Mouse (Mus musculus): Measurements from ENCODE around the gene Atrip. TPM values are rescaled to one million over a fixed set of nuclear protein-coding genes. Genes with fewer than 3 reads are reported as not detected.
A peak's percentile ranks its signal among the peaks of the same experiment; 100 is the strongest.

The Atrip gene
- total RNA-seq, 2 experiments from 2014 or later: 8.0 to 8.5 TPM

DNA sequence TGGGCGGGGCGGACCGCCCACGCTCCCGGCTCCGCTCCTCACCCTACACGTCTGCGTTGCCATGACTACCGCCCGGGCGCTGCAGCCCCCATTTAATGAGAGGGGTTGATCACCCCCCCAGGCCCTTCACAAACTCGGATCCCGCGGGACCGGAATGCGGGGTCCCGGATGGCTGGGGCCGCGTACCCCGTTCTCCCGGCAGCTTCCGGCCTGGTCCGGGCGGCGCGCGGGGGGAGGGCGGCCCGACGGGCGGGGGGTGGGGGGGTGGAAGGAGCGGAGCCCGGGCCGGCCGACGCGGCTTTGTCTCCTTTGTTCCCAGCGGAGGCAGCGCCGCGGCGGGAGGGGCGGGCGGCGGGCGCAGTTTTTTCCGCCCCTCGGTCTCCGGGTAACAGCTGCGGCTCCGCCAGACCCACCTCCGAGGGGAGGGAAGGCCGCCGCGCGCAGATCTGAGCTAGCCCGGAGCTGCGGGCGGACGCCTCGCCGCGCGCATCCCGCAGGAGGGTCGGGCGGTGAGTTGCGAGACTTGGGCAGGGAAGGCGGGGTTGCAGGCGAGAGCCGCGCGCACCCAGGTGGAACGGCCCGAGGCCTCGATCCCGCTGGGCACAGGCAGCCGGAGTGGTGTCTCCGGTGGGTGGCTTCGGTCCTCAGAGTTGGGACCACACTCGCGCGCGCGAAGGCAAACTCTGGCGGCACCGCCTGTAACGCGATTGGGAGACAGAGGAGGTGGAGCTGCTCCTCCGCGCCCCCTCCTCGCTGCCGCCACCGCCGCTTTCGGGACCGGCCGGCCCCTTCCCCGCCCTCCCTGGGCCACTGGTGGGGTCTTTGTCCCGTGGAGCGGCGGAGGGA is 21.4 kb upstream of the Atrip start, which contains the start of gene Plxnb1:
Gene Plxnb1, plus strand, starts transcription at position 253 of the 846 bp plus-strand sequence.
- intact Hi-C loops (cut with DNase I): no loop called here
- H3K4me3 ChIP-seq: peak within 1 kb of the TSS; percentile 87
- peak within 1 kb of the TSS; percentile 80 for H3K27ac ChIP-seq
- DNase-seq: peak; percentile 61
- TF ChIP-seq CTCF (IDR thresholded peaks at IDR 0.05): no peak

DNA sequence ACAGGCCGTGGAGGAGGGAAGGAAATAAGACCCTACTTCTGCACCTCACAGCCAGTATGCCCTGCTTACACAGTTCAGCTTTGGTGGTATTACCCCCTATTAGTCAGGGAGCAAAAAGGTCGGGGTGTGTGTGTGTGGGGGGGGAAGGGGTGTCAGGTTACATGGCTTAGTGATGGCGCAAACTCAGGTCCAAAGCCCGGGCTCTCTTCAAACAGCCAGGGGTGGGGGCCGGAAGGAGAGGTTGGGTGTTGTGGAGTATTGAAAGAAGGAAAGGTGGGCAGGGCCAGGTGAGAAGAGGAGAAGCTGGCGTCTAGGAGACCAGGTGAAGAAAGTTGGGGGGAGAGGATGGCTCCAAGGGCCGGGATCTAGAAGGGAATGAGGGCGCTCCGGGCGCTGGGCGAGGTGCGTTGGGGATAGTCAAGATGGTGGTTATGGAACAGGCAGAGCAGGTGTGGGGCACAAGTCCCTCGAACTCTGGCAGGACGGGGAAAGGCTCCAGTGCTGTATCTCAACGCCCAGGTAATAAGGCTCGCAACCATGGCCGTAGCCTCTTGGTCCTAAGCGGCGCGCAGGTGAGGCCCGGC is 20.7 kb upstream of the Atrip start:
- H3K4me3 ChIP-seq: peak overlapping the region; percentile 87
- peak; percentile 21 for DNase-seq
- H3K27ac ChIP-seq: peak overlapping the region; percentile 80
- intact Hi-C loops (cut with DNase I): no loop called here
- TF ChIP-seq CTCF (IDR thresholded peaks at IDR 0.05): no peak

DNA sequence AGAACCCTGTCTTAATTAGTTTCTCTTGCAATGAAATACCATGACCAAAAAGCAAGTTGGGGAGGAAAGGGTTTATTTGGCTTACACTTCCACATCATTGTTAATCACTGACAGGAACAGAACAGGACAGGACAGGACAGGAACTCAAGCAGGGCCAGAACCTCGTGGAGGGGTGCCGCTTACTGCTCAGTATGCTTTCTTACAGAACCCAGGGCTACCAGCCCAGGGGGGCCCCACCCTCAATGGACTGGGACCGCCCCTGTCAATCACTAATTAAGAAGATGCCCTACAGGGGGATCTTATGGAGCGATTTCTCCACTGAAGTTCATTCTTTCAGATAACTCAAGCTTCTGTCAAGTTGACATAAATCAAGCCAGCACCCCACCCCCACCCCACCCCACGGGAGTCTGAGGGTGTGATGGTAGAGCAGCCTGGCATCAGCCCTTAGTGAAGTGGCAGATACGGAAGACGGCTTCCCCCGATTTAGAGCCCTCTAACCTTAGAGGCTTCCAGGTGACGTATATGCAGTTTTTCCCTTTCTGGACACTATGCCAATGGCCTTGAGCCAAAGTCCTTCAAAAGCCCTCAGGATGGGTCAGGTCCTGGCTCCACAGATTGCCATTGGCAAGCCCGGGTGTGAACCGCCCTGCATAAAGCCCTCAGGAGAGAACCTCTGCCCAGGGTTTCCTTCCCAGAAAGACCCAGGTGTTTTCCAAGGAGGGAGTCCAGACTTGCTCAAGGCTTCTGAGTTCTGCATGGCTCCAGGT is 20.0 kb upstream of the Atrip start:
- peak; percentile 15 for DNase-seq
- no peak for TF ChIP-seq CTCF (IDR thresholded peaks at IDR 0.05)
- H3K27ac ChIP-seq: no peak overlapping the region
- intact Hi-C loops (cut with DNase I): no loop called here
- H3K4me3 ChIP-seq: no peak overlapping the region

DNA sequence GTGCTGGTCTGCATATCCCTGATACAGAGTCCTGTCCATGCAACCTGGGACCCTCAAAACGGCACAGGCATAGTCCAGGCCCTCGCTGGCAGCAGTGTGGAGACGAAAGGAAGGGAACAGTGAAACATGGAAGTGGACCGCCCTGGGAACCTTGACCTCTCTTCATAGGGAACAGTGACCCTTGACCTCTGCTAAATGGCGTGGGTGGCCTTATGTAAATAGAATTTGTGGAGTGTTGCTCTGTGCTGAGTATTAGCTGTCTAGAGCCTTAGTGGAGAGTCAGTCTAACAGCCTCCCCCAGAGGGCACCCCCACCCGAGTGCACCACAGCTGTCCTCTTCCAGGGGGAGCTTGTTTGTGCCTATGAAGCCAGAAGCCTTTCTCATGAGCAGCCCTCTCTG is 18.9 kb upstream of the Atrip start:
- Histone ChIP-seq H3K27ac (no peak overlapping the region), H3K4me3 (no peak overlapping the region)
- peak; percentile 10 for DNase-seq
- intact Hi-C loops (cut with DNase I): no loop called here
- TF ChIP-seq CTCF (IDR thresholded peaks at IDR 0.05): no peak

DNA sequence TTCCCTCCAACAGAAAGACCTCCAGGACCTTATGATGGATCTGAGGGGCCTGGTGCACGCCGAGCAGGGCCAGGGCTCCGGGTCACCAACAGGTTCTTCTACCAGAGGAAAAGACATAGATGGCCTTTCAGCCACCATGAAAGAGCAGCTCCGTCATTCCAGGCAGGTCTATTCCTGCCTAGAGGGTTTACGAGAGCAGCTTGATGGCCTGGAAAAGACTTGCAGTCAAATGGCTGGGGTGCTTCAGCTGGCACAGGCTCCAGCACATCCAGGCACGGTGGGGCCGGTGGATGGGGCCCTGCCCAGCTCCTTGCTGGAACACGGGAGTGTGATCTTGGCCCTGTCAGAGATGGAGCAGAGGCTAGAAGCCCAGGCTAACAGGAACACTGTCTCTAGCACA is 17.9 kb upstream of the Atrip start:
- H3K4me3 ChIP-seq: no peak overlapping the region
- peak; percentile 14 for DNase-seq
- no peak overlapping the region for H3K27ac ChIP-seq
- intact Hi-C loops (cut with DNase I): no loop called here
- no peak for TF ChIP-seq CTCF (IDR thresholded peaks at IDR 0.05)

DNA sequence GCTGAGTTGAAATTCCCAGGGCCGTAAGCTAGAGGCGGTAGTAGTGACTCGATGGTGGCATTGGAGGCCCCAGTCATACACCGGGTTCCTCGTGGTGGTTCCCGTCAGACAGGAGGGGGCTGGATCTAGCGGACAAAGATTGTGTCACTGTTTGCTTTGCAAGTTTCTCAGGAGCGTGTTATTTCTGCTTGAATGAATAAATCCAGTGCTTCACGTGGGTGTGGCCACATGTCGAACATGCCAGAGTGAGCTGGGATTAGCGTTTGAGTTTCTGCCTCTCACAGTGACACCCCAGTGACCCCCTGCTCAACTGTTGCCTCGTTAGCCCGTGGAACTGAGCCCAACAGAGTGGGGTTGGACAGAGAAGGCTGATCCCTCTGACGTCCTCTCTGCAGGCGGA is 16.5 kb upstream of the Atrip start:
- intact Hi-C loops (cut with DNase I): no loop called here
- Histone ChIP-seq H3K27ac (no peak overlapping the region), H3K4me3 (no peak overlapping the region)
- TF ChIP-seq CTCF (IDR thresholded peaks at IDR 0.05): no peak
- peak; percentile 12 for DNase-seq

DNA sequence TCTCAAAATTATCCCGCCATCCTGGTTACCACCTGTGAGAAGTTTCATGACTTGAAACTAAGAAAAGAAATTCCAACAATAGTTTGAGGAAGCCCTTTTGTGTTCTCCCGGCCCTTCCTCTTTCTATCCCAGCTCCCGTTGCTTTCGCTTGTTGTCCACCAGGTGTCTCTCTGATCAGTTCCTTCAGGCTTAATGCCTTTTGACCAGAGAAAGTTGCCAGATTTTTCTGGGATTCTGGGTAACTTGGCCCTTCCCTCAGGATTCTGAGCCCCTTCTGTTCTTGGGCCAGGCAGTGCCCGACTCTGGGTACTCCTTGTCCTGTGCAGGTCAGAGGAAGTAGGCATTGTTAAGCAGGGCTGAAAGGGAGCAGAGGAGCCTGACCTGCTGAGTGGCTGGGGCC is 14.1 kb upstream of the Atrip start:
- peak; percentile 70 for TF ChIP-seq CTCF (IDR thresholded peaks at IDR 0.05)
- intact Hi-C loops (cut with DNase I): loop anchor here (2.0 kb wide), 1 partner anchor 33 kb away; no protein-coding TSS in a partner anchor
- Histone ChIP-seq H3K27ac (peak overlapping the region; percentile 32), H3K4me3 (peak overlapping the region; percentile 28; the same call in 1 of the 2 replicates)
- peak; percentile 23 for DNase-seq

DNA sequence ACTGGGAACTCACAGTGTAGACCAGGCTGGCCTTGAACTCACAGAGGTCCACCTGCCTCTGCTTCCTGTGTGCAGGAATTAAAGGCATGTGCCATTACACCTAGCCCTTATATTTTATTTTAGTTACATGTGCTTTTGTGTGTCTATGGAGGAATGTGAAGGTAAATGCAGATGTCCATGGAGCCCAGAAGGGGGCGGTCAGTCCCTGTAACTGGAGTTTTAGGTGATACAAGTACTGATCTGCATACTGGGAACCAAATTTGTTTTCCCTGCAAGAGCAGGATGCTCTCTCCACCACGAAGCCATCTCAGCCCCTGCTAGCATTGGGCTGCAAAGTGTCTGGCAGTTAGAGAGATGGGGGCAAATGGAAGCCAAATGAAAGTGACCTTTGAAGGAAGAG is 11.0 kb upstream of the Atrip start:
- peak; percentile 45; the same call in 1 of the 2 replicates for TF ChIP-seq CTCF (IDR thresholded peaks at IDR 0.05)
- Histone ChIP-seq H3K27ac (no peak overlapping the region), H3K4me3 (no peak overlapping the region)
- intact Hi-C loops (cut with DNase I): no loop called here
- peak; percentile 13 for DNase-seq

DNA sequence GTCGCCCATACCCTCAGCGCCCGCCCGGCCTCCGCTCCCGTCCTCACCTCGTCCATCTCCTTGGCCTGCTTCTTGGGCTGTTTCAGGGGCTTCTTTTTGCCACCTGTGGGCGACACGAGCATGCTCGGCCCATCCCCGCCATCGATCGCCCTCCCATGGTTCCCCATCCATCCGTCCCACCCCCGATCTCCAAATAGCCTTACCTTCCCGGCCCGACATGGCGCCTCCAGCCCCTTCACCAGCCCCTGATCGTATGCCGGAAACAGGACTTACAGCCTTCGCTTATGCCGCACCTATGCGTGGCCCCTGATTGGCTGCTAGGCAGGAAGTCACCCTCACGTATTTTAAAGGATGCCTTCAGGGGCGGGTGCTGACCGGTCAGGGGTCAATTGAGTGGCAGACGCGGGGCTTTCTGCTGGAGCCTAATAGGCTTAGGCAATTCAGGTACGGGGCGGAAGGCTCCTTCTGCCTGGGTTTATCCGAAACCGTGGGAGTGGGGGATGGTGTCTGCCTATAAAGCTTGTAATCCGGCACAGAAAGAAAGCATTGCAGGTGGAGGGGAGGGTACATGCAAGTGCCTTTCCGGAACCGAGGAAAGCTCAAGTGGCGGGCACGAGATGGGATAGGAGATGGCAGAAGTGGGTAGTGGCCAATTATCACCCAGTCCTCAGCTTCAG is 8.3 kb upstream of the Atrip start, which contains the start of the genes Ccdc51 and Tma7:
Gene Ccdc51, plus strand, starts transcription at position 370 of the 677 bp plus-strand sequence.
Gene Tma7, minus strand, starts transcription at position 464 of the 677 bp plus-strand sequence.
- peak; percentile 89 for DNase-seq
- intact Hi-C loops (cut with DNase I): no loop called here
- H3K27ac ChIP-seq: peak within 1 kb of the TSS; percentile 90
- H3K4me3 ChIP-seq: peak within 1 kb of the TSS; percentile 95
- no peak for TF ChIP-seq CTCF (IDR thresholded peaks at IDR 0.05)

DNA sequence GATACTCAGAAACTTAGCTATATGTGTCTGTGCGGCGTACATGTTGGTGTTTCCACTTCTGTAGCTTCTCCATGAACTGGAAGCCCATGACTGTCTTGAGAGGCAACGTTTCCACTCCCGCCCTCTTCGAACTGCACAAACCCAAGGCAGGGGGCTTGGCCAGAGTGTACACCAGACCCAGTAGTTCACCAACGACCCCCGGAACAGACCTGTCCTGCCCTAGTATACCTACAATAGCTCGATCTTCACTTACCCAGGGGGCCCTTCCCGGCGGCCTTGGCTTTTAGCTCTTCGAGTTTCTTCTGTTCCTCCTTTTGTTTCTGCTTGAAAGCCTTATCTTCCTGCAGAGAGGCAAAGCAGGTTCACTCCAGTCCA is 7.8 kb upstream of the Atrip start:
- intact Hi-C loops (cut with DNase I): no loop called here
- DNase-seq: no peak
- no peak for TF ChIP-seq CTCF (IDR thresholded peaks at IDR 0.05)
- H3K4me3 ChIP-seq: peak overlapping the region; percentile 95
- peak overlapping the region; percentile 90 for H3K27ac ChIP-seq

DNA sequence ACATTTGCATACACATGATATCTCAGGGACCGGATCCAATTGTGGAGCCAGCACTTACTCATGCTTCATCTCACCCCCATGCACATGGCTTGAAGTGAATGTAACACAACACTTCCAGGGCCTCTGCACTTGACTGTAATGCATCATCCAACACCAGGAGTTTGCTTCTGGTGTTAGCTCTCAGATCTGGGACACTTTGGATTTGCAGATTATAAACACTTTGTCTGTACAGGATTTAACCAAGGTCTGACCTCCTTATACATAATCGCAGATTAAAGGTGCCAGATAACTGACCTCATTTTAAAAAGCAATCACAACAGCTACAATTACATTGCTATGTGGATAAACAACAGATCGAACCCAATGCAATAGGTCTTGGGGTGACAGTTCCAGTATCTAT is 6.6 kb upstream of the Atrip start:
- Histone ChIP-seq H3K27ac (no peak overlapping the region), H3K4me3 (no peak overlapping the region)
- DNase-seq: no peak
- TF ChIP-seq CTCF (IDR thresholded peaks at IDR 0.05): no peak
- intact Hi-C loops (cut with DNase I): no loop called here

DNA sequence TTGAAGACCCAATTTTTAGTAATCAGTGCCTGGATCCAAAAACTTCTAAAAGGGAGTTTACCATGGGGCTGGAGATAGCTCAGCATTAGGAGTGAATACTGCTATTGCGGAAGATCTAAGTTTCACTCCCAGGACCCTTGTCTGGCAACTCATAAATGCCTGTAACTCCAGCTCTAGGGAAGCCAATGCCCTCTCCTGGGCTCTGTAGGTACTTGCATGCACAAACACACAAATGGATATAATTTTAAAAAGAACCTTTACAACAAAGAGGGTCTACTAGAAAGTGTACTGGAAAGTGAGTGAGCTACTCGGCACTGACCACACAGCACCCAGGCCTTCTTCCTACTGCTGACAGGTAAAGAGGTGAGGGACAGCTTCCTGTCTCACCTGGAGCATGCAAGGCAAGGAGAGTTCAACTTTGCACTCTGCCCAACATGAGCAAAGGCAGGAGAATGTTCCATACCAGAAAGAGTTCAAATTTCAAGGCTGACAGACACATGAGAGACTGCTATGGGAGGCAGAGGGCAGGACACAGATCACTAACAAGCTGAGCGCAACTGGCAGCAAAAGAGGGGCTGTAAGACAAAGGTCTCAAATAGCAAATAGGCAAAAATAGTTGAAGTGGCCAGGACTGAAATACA is 5.7 kb downstream of the Atrip start:
- Histone ChIP-seq H3K27ac (no peak overlapping the region), H3K4me3 (no peak overlapping the region)
- DNase-seq: no peak
- intact Hi-C loops (cut with DNase I): no loop called here
- TF ChIP-seq CTCF (IDR thresholded peaks at IDR 0.05): peak; percentile 14; the same call in 1 of the 2 replicates

All from gastrocnemius, adult 2 months (tissue).